Mouse (Mus musculus) skeletal muscle tissue, postnatal 0 days (tissue): ENCODE measurements around the gene Lix1l. TPM values are rescaled to one million over a fixed set of nuclear protein-coding genes. Genes with fewer than 3 reads are reported as not detected.

Source experiments
- polyA plus RNA-seq: library from polyadenylated mRNA; unstranded; fragments of >200 nt; fragmentation: Nextera tagmentation; extraction: Ambion mirVana; gene quantifications from 2 replicates; pipeline ENCODE4 v1.2.1, GENCODE M21; 2015

The Lix1l gene
- polyA plus RNA-seq: 4.0 and 4.3 TPM in 2 replicates

DNA sequence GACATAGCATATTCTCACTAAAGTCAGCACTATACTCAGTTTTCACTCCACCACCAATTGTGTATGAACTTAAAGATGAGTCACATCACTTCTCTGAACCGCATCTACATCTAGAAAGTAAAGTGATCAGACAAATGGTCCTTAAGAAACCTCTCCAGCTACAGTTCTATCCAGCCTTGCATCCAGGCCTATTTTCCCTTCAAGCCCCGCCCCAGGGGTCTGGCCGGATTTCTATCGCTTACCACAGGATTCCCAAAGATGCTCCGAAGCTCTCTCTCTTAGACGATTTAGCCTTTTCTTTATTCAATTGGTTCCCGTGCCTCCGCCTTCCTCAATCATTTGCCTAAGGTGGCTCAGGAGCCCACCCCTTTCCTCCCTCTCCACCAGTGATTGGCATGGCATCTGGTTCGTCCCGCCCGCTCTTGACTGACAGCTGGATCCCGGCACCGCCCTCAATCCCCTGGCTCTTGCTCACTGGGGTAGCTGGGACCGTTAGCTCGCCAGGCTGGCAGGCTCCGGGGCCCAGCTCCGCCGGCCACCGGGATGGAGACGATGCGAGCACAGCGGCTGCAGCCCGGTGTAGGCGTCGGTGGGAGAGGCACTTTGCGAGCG, at the start of gene Lix1l:
TSS of gene Lix1l (plus strand) at position 511 of the 612 bp plus-strand sequence.

DNA sequence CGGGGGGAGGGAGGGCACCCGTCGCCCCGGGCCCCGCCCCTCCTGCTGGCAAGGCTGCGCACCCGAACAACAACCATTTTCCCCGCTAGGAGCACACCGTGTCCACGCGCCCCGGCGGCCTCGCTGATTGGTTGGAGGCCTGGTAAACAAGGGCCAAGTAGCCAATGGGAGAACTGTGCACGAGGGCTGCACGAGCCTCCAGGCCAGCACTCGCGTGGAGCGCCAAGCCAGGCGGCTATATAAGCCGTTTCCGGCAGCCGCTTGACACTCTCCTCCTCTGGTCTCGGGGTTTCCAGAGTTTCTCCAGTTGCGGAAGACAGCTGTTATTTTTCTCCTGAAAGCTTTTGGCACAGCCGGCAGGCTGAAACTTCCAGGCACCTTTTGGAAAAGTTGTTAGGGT, 43.3 kb upstream of the Lix1l start, which contains the start of gene Txnip:
TSS of gene Txnip (plus strand) at position 264 of the 400 bp plus-strand sequence.

DNA sequence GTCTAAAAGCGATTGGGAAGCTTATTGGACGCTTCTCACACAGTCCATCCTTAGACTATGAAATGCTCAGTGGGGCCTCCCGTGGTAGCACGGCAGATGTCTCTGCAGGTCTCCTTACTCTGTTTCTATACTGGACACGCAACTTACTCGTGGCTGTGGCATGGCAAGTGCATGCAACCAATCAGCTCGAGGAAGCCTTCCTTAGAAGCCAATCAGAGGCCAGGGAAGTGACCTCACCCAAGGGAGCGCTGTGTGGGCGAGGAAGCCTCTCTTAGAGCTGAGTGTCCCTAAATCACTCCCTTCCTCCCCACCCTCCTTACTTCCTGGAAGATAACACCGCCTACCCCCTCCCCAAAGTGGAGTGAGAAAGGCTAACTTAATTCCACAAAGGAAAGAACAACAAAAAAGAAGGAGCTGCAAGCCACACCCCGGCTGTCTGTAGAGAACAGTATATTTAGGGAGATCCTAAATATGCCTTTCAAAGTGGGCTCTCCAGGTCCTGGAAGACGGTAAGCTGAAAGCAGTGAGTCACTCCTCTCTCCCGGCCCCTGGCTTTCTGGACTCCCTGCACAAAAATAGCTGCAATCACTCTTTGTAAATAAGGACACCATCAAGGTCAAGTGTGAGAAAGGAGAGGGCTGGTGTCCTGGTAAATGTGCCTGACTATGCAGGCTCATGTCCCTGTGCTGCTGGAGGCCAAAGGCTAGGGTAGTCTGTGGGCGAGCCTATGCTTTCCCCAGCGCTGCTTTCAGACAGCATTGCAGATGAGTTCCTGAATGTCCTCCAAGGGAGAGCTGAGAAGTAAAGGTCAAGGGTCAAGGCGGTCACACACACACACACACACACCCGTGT, 24.0 kb upstream of the Lix1l start, which contains the start of gene Gm16253:
TSS of gene Gm16253 (plus strand) at position 295 of the 852 bp plus-strand sequence.

DNA sequence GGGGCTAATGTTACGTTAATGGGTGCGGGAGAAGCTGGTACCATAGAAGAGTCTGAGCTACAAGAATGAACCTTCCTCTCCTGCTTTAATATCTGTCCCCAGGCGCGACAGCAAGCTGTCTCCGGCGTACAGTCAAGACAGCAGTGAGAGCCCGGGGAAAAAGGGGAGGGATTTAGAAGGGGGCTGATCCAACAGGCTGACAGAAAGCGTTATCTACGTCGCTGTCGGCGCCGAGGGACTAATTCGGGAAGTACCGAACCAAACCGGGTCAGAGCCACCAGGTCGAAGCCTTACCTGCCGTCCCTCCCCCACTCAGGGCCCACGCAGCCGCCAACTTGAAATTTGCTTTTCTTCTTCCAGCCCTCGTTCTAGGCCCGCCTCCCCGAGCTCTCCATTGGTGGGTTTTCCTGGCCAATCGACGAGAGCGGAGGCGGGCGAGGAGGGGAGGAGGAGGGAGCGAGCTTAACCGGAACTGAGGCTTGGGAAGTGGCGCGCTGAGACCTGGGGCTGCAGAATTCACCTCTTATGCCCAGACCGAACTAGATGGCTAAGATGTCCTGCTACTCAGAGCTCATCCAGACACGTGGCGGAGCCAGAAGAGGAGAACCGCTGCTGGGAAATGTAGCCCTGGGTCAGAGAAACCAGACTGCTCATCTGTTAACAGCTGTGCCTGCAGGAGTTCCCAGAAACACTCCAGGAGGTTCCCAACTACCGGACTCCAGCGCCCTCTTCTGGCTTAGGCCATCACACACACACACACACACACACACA, 7.0 kb upstream of the Lix1l start, which contains the start of gene Polr3gl:
TSS of gene Polr3gl (minus strand) at position 392 of the 771 bp plus-strand sequence.

DNA sequence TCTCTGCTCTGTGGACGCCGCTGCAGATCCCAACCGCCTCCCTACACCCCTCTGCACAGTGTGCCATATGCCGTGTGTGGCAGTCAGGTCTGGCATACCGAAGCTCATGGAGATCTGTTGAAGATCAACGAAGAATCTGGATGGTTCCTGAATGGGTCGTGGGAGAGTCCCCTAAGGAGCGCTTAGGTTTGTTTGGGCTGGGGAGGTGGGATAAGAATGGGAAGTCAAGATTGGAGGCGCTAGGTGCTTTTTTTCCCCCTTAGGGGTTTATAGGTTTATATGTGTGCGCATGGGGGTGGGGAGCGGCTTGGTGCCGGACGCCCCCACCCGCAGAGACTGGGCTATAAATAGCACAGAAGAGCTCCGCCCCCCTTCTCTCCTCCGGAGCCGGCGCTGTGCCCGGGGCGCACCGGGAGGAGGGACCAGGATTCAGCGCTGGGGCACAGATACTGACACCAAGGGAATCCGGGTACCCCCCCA, 4.7 kb upstream of the Lix1l start, which contains the start of gene Ankrd34a:
TSS of gene Ankrd34a (plus strand) at position 409 of the 480 bp plus-strand sequence.

DNA sequence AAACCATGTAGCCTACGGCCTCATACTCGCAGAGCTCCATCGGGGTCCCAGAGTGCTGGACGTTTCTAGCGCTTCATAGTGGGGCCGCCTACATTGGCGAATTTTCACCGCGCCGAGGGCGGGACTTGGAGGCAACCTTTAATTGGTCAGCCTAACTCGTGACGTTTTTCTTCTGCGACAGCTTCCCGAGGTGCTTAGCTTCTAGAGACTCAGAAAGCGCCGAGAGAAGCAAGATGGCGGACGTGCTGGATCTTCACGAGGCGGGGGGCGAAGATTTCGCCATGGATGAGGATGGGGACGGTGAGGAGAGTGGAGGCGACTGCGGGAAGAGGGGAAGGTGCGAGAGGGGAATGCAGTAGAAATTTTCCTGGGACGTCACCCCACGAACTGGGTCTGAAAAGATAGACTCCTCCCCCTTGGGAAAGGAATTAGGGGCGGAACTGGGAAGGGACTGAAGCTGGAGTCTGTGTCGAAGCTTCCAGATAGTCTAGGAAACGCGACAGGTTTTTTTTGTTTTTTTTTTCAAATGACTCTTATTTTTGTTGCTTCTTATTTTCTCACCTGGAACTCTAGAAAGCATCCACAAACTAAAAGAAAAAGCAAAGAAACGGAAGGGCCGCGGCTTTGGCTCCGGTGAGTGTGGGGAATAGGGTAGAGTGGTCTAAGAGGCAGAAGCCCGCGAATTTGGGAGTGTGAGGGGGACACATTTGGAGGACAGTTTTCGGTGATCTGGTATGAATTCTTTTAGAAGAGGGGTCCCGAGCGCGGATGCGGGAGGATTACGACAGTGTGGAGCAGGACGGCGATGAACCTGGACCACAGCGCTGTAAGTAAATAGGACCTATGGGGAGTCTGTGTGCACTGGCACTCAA, 29.0 kb downstream of the Lix1l start, which contains the start of gene Rbm8a:
TSS of gene Rbm8a (plus strand) at position 205 of the 872 bp plus-strand sequence.

DNA sequence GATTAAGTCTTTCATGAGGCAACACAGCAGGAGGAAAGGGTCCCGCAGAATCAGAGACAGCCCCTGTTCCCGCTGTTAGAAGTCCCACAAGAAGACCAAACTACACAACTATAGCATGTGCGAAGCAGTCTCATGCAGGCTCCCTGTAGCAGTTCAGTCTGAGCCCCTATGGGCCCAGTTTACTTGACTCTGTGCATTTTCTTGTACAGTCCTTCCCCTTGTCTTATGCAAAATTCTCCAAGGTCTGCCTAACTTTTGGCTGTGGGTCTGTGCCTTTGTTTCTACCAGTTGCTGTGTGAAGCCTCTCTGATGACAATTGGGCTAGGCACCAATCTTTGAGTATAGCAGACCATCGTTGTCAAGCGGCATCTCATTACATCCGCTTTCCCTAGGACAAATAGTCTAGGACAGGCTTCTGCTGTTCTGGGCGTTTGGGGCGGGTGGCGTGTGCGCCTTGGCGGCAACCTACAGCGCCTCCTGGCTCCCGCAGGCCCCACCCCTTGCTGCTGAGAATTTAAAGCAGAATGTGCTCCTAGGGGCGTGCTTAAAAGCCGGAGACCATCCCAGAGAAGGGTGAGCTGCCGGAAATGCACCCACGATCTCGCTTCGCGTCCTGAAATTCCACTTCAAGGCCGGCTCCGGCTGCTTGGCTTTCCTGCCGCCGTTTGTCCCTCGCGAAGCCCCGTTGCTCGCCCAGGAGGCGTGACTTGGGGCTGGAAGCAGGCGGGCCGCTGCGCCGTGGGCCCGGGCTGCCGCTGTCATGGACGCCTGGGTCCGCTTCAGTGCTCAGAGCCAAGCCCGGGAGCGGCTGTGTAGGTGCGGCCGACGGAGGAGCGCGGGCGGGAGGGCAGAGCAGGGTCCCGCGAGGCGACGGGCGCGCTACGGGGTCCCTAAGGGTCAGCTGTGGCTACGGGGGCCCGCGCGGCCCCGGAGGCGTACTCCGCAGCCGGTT, 34.3 kb downstream of the Lix1l start, which contains the start of the genes Pex11b and Gm42957:
TSS of gene Pex11b (plus strand) at position 449 of the 952 bp plus-strand sequence.
TSS of gene Gm42957 (plus strand) at position 547 of the 952 bp plus-strand sequence.

DNA sequence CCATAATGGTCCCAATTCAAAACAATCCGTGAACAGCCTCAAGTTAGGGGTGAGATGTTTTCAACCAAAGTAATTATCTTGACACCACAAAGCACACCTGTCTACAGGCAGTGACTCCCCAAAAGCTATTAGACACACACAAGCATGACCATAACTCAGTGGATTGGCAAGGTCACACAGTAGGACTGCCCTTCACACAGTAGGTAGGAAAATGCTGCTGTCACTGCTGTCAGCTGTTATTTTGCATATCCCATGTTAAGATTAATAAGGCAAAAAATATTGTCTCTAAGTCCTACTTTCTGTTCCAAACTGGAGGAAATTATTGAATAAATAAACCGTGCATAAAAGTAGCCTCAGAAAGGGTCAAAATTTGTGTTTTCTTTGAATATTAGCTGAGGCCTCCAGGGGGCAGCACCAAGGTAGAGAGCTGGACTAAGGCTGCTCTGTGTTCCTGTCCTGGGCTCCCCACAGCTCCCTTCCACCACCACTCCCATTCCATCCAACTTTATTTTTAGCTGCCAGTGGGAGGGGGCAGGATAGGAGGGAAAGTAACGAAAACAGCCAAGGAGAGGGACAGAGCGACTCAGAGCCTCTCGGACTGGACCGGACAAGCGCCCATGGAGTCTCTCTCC, 44.2 kb downstream of the Lix1l start, which contains the start of gene Itga10:
TSS of gene Itga10 (plus strand) at position 567 of the 632 bp plus-strand sequence.

DNA sequence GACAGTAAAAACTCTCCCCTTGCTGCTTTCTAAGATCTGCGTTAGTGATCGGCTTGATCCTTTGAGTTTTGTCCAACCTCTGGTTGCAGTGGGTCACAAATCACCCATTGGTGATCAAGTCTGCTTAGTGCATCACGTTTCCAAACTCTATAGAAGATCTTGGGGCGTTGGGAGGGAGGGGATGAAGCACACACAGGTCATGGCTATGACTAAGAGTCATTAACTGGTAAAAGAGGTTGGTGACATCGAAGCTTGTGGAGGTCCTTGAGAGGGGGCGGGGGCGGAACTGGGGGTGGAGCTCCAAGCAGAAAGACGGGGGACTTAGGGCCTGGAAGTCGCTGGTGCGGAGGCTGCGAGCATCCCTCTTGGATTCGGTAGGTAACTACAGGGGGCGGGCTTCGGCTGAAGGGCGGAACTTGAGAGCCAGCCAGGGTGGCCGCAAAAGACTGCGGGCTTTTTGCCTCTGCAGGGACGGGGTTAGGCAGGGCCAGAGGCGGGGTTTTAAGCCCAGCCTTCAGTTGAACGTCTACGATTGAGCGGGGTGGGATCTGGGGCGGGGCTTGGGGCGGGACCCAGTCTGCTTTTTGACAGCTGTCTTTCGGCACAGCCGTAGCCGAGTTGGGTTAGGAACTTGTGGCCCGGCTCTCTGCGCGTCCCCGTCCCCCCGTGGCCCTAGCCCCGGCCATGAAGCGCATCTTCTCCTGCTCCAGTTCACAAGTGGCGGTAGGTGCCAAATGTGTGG, 68.9 kb downstream of the Lix1l start, which contains the start of gene Ankrd35:
TSS of gene Ankrd35 (plus strand) at position 405 of the 742 bp plus-strand sequence.

Other genes starting within 250 kb of the Lix1l start
- 0.14 and 0.28 TPM in 2 replicates for gene BC107364, start 148.8 kb upstream of the Lix1l start, polyA plus RNA-seq
- gene Hfe2, start 76.0 kb upstream of the Lix1l start, polyA plus RNA-seq: 125 and 141 TPM in 2 replicates
- 222 and 240 TPM in 2 replicates for gene Txnip, start 43.2 kb upstream of the Lix1l start, polyA plus RNA-seq
- 1.4 and 1.7 TPM in 2 replicates for gene Gm16253, start 24.2 kb upstream of the Lix1l start, polyA plus RNA-seq
- 31.7 and 37.7 TPM in 2 replicates for gene Polr3gl, start 7.0 kb upstream of the Lix1l start, polyA plus RNA-seq
- 1.7 and 1.9 TPM in 2 replicates for gene Ankrd34a, start 4.5 kb upstream of the Lix1l start, polyA plus RNA-seq
- gene Rbm8a, start 28.8 kb downstream of the Lix1l start, polyA plus RNA-seq: 63.7 and 74.3 TPM in 2 replicates
- 40.3 and 41.8 TPM in 2 replicates for gene Pex11b, start 34.2 kb downstream of the Lix1l start, polyA plus RNA-seq
- gene Gm42957, start 34.3 kb downstream of the Lix1l start, polyA plus RNA-seq: 0.04 and 0.06 TPM in 2 replicates
- 0.86 and 0.88 TPM in 2 replicates for gene Itga10, start 44.4 kb downstream of the Lix1l start, polyA plus RNA-seq
- 1.6 and 2.3 TPM in 2 replicates for gene Ankrd35, start 69.0 kb downstream of the Lix1l start, polyA plus RNA-seq
- 21.6 and 23.0 TPM in 2 replicates for gene Pias3, start 95.2 kb downstream of the Lix1l start, polyA plus RNA-seq
- gene Nudt17, start 107.4 kb downstream of the Lix1l start, polyA plus RNA-seq: 2.8 and 3.1 TPM in 2 replicates
- gene Polr3c, start 126.5 kb downstream of the Lix1l start, polyA plus RNA-seq: 20.9 TPM in 2 replicates
- 42.0 and 48.3 TPM in 2 replicates for gene Rnf115, start 126.5 kb downstream of the Lix1l start, polyA plus RNA-seq
- gene Pdzk1, start 228.1 kb downstream of the Lix1l start, polyA plus RNA-seq: not detected in 2 replicates
- gene Cd160, start 228.2 kb downstream of the Lix1l start, polyA plus RNA-seq: 0.08 and 0.09 TPM in 2 replicates